Mouse (Mus musculus) adrenal gland (tissue): Measurements from ENCODE around the gene Samd4b.

Source experiments
- intact Hi-C: fragments of 180-260 bp; cut with DNase I; formaldehyde crosslinking; loops from one replicate; pipeline ENCODE4 v1.15.1; 2025

Gene Samd4b

DNA sequence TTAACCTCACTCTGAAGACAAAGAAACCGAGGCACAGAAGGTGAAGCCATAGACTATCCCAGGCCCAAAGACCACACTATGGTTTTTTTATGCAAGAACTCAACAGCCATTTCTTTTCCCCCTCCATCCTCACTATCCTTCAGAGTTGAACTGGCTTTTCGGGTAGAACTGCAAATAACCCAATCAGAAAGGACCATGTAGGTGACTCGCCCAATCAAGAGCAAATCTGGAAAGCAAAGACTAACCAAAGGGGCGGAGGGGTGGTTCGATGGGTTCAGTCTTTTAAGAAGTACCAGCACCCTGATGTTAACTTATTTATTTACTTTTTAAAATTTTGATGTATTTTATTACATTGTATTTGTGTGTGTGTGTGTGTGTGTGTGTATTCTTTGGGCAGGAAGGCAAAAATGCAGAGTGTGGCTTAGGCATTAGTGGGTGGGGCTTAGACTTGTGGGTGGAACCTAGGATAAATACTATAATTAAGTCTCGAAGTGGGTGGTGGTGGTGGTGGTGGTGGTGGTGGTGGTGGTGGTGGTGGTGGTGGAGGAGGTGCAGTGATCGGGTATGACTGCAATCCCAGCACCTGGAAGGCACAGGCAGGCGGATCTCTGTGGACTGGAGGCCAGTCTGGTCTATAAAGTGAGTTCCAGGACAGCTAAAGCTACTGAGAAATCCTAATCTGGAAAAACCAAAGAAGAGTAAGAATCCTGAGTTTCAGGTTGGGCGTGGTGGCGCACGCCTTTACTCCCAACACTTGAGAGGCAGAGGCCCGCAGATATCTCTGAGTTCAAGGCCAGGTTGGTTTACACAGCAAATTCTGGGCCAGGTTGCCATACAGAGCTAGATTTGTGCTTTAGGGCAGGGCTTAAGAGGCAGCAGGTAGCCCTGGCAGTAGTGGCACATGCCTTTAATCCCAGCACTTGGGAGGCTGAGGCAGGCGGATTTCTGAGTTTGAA is 149.8 kb downstream of the Samd4b start:
- intact Hi-C loops: loop anchor here (2.0 to 5.0 kb wide), 2 partner anchors 81 to 279 kb away; no protein-coding TSS in a partner anchor

DNA sequence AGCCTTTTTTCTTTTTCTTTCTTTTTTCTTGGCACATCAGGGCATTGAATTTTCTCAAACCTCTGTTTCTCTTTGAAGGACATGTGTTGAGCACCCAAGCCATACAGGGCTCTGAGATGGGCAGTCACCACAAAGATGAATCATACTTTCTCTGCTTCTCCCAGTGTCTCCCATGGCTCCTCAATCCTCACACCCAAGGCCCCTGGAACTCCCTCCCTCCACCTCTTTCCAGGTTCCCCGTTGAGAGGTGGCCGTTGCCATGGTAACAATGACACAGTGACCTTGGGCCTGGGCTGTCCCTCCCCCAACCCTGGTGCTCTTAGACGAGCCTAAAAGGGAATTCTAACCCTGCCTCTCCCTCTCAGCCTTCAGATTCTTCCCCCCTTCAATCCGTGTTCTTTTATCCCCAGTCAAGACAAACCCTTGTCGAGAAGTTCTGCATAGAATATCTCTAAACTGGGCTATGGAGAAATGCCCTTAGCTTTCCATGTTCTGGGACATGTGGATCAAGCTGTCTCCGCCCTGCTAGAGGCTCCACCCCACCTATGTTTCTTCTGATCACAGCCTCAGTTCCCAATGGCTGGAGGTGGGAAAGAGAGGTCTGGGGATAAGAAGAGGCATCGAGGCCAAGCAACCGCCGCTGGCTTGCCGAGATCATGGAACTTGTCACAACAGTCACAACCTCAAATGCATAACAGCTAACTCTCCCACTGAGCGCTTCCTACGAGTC is 150.7 kb downstream of the Samd4b start:
- intact Hi-C loops: loop anchor here (2.0 to 5.0 kb wide), 2 partner anchors 82 to 280 kb away; no protein-coding TSS in a partner anchor

DNA sequence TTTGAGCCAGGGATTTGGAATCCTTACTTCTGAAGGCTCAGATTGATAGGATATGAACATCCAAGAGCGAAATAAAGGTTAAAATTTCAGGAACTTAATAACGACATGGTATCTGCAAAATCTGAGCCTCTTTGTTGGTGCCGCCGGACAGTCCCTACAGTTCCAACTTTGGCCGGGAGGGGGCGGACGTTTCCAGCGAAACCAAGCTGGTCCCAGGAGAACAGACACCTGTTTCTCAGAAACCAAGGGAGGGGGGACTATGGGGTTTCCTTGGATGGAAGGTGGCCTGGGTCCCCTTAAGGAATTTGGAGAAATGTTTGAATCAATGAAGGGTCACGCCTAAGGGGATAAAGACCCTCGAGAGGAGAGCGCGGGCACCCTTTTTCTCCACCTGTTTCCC is 151.5 kb downstream of the Samd4b start:
- intact Hi-C loops: loop anchor here (2.0 to 5.0 kb wide), 2 partner anchors 82 to 281 kb away; no protein-coding TSS in a partner anchor

DNA sequence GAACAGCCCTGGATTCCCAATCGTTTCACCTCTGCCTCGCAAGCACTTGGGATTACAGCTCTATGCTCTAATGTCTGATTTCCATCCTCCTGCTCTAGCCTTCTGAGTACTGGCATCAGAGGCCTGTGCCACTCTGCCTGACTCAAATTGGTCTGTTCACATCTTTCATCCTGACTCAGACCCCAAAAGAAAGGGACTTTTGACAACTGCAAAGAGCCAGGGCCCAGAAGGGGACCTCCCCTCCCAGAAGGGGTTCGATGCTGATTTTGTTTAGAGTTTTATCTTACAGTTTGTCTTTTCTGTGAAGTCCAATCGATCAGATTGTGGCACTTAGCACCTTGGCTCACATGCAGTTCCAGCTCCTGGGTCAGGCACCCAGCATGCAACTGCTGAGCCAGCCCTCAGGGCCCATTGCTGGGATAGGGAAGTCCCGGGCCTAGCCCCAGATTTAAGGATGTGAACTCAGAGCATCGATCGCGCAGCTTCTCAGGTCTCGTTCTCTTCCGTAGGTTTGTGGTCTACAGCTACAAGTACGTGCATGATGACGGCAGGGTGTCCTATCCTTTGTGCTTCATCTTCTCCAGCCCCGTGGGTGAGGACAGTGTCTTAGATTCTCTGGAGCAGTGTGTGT is 153.5 kb downstream of the Samd4b start:
- intact Hi-C loops: no loop called here

DNA sequence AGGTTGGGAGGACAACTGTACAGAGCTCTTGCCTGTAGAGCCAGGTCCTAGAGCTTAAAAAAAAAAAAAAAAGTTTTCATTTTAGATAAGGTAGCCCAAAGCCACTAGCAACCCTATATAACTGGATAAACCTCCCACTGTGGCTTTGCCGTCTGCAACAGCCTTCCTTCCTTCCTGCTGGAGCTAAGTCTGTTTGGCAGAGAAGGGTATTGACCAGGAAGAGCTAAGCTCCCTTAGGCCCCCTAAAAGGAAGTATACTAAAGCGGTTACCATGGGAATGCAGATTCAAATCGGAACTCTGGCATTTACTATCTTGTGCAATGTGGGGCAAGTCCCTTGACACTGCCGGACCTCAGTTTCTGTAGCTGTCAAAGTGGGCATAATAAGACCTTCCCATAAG is 155.3 kb downstream of the Samd4b start:
- intact Hi-C loops: no loop called here

DNA sequence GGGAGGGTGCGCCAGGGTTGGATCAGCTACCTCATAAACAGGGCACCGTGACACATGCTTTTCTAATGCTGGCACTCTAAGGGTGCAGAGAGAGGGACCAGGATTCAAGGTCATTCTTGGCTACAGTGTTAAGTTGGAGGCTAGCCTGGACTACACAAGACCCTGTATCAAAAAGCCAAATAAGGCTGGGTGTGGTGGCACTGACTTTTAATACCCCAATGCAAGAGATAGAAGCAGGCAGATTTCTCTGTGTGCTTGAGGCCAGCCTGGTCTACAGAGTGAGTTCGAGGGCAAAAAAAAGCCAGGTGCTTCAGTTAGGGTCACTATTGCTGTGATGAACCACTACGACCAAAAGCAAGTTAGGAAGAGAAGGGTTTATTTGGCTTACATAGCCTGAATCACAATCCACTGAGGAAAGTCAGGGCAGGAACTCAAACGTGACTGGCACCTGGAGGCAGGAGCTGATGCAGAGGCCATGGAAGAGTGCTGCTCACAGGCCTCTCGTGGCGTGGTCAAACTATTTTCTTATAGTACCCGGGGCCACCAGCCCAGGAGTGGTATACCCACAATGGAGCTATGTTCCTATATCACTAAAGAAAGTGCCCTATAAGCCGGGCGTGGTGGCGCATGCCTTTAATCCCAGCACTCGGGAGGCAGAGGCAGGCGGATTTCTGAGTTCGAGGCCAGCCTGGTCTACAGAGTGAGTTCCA is 156.0 kb downstream of the Samd4b start:
- intact Hi-C loops: no loop called here

DNA sequence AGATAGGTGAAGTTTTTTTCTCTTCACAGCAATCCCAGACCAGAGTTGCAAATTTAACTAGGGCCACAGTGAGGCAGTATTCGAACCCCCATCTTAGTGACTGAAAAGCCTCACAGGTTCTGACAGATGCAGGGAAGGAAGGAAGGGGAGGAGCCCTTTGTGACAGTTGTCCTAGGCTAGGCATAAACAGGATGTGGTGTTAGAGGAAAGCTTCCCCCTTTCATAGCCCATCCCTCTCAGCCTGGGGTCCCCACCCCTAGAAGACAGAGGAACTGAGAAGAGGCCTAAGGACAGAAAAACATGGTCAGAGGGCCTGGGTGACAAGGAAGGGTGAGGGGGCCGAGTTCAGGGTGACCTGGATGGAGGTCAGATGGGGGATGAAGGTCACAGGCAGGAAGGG is 157.2 kb downstream of the Samd4b start:
- intact Hi-C loops: no loop called here

DNA sequence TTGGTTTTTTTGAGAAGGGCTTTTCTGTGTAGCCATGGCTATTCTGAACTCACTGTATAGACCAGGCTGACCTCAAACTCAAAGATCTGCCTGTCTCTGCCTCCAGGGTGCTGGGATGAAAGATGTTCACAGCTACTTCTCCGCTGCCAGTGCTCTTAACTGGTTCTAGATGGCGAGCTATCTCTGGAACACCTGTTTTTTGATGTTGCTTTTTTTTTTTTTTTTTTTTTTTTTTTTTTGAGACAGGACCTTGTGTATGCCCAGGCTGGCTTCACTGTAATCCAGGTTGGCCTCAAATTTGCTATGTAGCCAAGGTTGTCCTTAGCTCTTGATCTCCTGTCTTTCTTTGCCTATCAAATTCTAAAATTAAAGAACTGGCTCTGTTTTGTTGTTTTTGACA is 159.2 kb downstream of the Samd4b start:
- intact Hi-C loops: no loop called here

DNA sequence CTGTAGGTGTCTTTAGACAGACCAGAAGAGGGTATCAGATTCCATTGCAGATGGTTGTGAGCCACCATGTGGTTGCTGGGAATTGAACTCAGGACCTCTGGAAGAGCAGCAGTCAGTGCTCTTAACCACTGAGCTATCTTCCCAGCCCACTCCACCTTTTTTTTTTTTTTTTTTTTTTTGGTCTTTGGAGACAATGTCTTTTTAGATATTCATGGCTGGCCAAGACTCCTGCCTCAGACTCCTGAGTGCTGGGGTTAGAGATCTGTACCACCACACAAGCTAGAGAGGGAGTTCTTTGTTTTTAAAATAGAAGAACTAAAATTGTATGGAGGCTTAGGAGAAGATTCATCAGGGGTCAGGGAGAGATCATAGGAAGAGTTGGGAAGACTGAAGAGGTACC is 160.0 kb downstream of the Samd4b start:
- intact Hi-C loops: no loop called here

DNA sequence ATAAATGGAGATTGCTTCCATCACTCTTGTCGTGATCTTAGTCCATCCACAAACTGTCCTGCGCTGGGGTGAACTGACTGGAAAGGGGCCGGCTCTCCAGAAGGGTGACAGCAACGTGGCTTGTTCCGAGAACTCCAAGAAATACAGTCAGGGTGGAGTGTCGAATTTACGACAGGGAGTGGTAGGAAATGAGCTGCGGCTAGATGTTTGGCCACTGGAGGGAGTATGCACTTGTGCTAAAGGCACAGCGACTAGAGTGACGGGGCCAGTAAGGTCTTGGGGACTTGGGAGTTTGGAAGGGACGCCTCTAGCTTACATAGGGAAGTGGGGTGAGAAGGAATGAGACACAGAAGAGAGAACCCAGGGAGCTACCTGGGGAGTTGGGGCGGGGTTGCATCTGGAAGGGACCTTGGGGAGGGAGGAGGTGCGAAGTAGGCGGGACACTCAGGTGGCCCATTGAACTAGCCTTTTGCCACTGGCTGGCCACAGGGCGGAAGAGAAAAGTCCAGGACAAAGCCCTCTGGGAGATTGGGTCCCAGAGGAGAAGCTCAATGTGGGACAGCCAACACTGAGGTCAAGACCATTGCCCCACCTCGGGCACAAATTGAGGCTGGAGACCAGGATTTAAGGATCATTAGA is 160.9 kb downstream of the Samd4b start, which contains the start of gene Gmfg:
Gene Gmfg, plus strand, starts transcription at position 516 of the 639 bp plus-strand sequence.
- intact Hi-C loops: no loop called here

DNA sequence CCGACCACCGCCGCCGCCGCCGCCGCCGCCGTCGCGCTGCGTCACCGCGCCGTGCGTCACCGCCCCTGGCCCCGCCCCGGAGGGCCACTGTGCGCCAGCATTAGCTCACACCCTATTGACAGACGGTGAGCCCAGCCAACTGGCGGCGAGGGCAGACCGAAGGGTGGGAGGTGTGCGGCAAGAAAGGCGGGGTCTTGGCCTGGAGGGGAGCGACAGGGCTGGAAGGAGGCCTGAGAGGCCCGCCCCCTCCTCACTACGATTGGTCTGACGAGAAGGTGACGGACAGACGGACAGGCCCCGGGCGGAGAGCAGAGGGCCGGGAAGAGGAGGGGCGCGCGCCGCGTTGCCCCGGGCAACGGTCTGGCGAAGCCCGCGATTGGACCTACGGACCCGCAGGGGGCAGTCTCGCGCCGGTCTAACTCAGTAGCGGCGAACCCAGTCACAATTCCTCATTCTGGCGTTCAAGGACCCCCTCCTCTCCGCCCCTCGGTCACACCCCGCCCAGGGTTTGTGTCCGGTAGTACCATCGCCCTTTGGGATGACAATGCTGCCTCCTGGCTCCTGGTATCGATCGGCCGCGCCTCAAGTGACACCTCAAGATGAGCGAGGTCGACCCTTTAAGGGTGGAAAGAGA is 161.6 kb downstream of the Samd4b start:
- intact Hi-C loops: no loop called here

DNA sequence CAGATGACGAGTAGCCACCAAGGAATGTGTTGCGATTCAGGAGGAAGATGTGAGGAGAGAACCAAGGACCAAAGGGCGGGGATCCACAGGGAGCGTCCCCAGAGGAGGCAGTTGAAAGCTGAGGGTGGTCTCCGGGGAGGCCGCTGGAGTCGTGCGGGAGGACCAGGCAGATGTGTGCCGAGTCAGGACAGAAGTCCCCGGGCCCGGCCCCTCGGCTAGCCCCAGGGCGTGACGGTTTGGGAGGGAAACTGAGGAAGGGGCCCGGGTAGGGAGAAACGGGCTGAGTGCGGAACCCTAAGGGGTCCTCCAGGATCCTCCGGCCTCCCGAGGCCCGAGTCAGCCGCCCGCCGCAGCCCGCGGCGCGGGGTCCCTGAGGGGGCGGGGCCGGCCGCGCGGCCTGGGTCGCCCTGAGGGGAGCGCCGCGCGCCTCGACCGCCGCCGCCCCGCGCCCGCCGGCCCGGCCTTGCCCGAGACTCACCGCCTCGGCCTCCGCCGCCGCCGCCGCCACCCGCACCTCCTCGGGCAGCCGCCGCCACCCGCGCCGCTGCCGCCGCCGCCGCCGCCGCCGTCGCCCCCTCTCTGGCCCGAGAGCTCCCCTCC is 162.2 kb downstream of the Samd4b start:
- intact Hi-C loops: no loop called here

DNA sequence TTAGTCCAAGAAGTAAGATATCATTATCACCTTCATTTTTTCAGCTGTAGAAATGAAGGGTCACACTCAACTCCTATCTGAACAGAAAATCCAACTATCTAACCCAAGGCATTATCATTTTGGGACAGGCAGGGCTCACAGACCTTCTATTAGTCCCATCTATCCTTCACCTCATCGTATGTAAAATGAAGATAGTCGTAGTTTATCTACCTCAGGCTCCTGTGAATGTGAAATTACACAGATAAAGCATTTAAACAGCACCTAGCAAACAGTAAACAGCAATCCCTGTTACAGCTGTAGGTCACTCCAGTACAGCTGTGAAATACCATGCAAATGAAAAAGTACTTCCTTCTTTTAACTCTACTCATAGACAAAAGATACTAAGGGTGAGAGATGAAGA is 165.7 kb downstream of the Samd4b start:
- intact Hi-C loops: no loop called here

DNA sequence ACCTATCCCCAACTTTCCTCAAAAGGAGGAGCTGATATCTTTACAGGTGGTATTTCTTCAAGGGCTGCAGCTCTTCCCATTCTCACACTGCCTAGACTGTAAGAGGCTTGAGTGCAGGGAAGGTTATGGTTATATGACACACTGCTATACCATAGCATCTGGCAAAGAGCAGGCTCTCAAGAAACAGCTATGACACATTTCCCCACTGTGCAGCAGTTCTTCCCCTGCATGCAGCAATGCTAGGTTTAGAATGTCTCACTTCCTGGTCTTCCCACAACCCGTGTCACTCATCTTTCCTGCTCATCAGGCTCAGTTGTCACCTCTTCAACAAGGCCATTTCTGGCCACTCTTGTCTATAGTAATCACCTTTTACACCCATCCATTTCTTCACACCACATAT is 167.4 kb downstream of the Samd4b start:
- intact Hi-C loops: no loop called here

DNA sequence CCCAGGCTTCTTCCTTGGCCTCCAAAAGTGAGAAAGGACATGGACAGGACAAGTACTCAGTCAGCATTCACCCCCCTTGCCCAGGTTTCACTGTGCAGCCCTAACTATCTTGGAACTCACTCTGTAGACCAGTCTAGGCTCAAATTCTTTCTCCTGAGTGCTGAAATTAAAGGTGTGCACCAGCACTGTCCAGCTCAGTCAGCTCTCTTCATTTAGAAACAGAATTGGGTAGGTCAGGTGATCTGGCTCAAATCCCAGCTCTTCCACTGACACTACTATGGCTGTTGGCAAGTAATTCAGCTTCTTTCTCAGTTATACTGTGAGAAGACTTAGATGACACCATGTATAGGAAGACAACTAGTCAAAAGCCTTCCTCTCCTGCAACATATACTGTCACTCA is 170.2 kb downstream of the Samd4b start:
- intact Hi-C loops: no loop called here

DNA sequence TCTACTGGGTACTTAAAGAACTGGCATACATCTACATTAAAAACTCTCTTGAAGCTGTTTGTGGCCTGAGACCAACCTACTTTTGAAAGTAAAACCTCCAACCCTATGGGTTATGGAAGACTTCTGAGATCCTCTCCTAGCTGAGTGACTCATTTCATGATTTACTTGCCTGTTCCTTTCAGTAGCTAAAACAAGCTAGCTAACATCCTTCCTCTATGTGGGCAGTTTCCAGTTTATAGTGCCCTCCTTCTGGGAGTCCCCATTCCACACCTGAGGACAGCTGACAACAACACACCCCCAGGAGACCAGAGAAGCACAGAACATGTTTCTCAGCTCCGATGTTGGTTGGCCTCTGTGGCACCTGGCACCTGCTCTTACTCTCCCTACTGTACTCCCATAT is 174.9 kb downstream of the Samd4b start:
- intact Hi-C loops: no loop called here

DNA sequence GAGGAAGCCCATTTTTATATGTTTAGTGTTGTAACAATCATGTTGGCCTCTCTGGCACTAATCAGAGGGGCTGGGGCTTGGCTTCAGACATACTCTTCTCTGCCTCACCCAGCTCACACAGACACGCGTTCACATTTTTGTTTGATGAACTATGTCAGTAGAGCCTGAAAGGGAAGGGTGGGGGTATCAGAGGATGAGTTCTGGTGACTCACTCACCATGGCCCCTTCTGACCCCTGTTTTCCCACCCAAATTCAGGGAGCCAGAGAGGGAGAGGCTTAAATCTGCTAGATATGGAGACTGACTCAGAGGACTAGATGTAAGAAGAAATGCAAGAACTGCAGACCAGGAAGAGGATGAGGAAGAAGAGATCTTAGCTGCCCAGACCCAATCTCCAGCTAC is 178.5 kb downstream of the Samd4b start:
- intact Hi-C loops: no loop called here

DNA sequence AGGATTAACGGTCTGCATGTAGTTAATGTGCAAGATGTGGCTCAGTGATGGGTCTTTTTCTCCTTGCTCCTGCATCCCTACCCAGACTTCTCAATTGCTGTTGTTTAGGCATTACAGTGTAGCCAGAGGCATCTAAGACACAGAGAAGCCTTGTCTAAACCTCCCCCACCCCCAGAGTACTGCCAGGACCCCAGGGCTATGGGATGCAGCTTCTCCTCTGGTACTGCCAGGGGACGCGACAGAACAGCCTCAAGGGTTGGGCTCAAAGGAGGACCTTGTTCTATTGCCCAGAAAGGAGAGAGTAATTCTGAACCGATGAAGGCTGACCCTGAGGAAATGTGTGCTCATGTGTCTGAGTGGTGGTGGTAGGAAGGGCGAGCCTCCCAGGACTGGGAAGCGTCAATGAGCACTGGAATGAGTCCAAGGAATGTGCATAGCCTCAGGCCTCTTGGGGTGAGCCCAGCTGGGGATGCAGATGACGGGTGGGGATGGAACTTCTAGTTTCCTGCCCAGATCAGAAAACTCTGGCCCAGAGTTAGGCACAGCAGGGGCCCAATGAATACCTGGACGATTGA is 179.8 kb downstream of the Samd4b start:
- intact Hi-C loops: no loop called here

DNA sequence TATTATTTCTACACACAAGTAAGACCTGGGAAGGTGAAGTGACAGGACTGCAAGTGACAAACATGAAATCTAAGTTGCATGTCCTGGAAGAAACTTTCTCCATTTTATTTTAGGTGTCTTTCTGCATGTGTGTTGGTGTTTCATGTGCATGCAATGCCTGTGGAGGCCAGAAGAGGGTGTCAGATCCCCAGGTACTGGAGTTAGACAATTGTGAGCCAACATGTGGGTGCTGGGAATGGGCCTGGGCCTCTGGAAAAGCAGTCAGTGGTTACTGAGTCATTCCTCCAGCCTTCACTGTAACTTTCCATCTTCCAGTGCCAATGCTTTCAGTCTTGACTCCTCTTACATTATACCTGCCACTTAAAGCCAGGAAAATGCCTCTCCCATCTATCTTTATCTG is 180.6 kb downstream of the Samd4b start:
- intact Hi-C loops: no loop called here
